Mouse (Mus musculus): ENCODE measurements around the gene Asic4.

DNA sequence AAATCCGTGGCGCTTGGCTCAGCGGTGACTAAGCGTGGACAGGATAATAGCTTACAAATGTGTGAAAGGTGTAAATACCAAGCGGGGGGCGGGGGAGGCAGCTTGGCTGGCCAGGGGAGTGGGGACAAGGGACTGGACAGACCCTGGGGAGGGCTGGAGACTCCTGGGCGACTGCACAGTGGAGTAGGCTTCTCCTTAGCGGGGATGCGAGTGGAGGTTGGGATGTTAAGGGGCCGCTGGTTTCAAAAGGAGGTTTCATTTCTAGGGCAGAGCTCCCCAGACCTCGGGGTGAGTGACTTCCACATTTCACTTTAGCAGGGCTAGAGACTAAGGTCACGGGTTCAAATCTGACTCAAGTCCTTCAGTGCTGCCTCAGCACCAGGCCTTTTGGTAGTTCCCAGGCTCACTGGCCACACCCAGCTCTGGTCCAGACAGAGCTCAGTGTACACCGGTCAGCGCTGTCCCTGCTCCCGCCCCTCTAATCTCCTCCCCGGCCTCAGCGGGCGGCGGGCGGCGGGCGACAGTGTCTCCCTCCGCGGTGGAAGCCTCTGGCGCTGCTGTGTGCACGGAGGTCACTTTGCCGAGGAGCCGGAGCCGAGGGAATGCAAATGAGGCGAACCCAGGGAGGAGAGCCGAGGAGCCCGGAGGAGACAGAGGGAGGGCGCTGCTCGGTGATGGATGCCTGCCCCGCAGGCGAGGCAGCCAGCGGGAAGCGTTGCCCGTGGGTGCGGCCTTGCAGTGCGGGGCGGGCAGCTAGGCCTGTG is 8.0 kb downstream of the Asic4 start:
- TF ChIP-seq CTCF (IDR thresholded peaks at IDR 0.05; ENCODE audit: low read depth), result no peak
- TF ChIP-seq EP300 (IDR thresholded peaks at IDR 0.05; ENCODE audit: low read depth), result no peak

All from liver, embryonic 14.5 days (tissue).